Mouse (Mus musculus) kidney, postnatal 25 days (tissue): ENCODE data around the gene Vmn1r192.
"Not testable (repeated sequence)": the region's sequence is repeated elsewhere in the genome, so short reads cannot be mapped to it uniquely, and the experiment has no call there.

Experiments
- DNase-seq, 2 experiments: peaks; one replicate each; pipeline ENCODE4 v3.0.0; 2021; ENCODE audit warnings: mixed read lengths in 2 of 2

Vmn1r192 gene

GRCm38 (mm10) chr13:22191041-22191440 lies at the start of gene Vmn1r192:
Gene Vmn1r192, minus strand, starts transcription at chr13:22191141.
- DNase-seq = no peak

- not testable (repeated sequence) for DNase-seq
These were observed 32.1 kb upstream of the Vmn1r192 start, which contains the start of gene Vmn1r193 for GRCm38 (mm10) chr13:22223060-22223459. Gene Vmn1r193, minus strand, starts transcription at chr13:22223160.

- not testable (repeated sequence) for DNase-seq
These were observed 1.8 kb upstream of the Vmn1r192 start for GRCm38 (mm10) chr13:22192756-22193155.

- DNase-seq = no peak
These were observed 556 bp downstream of the Vmn1r192 start for GRCm38 (mm10) chr13:22190385-22190784.

- no peak for DNase-seq
These were observed 1.6 kb downstream of the Vmn1r192 start for GRCm38 (mm10) chr13:22189313-22189712.

- no peak for DNase-seq
These were observed 7.1 kb downstream of the Vmn1r192 start, which contains the start of gene Vmn1r191 for GRCm38 (mm10) chr13:22183869-22184268. Gene Vmn1r191, minus strand, starts transcription at chr13:22183969.

GRCm38 (mm10) chr13:22168416-22168815 lies 22.5 kb downstream of the Vmn1r192 start:
- no peak for DNase-seq

- DNase-seq = not testable (repeated sequence)
These were observed 54.2 kb downstream of the Vmn1r192 start for GRCm38 (mm10) chr13:22136495-22137293.
